Mouse (Mus musculus) ovary, postnatal 14 days (tissue): ENCODE data around the gene Plekha6.

Experiments
- DNase-seq: peaks from one replicate; pipeline ENCODE4 v3.0.0; 2022; ENCODE audit warnings: low spot score

The Plekha6 gene

GRCm38 (mm10) chr1:133163820-133164431, at the start of gene Plekha6:
Gene Plekha6, plus strand, starts transcription at chr1:133164210.
- no peak for DNase-seq

GRCm38 (mm10) chr1:133116108-133116507, 47.9 kb upstream of the Plekha6 start:
- no peak for DNase-seq

GRCm38 (mm10) chr1:133118127-133118526, 45.9 kb upstream of the Plekha6 start:
- DNase-seq, result no peak

- DNase-seq, result no peak
Observed at GRCm38 (mm10) chr1:133118844-133119243, 45.2 kb upstream of the Plekha6 start.

- no peak for DNase-seq
Observed at GRCm38 (mm10) chr1:133119931-133120712, 43.9 kb upstream of the Plekha6 start.

- no peak for DNase-seq
Observed at GRCm38 (mm10) chr1:133121246-133121645, 42.8 kb upstream of the Plekha6 start.

- DNase-seq, result no peak
Observed at GRCm38 (mm10) chr1:133124137-133124536, 39.9 kb upstream of the Plekha6 start.

- no peak for DNase-seq
Observed at GRCm38 (mm10) chr1:133125640-133126364, 38.2 kb upstream of the Plekha6 start.

GRCm38 (mm10) chr1:133126365-133126740, 37.7 kb upstream of the Plekha6 start:
- DNase-seq, result no peak

- DNase-seq, result no peak
Observed at GRCm38 (mm10) chr1:133127328-133127727, 36.7 kb upstream of the Plekha6 start.

GRCm38 (mm10) chr1:133129471-133130221, 34.4 kb upstream of the Plekha6 start:
- DNase-seq, result no peak

GRCm38 (mm10) chr1:133130638-133131560, 33.1 kb upstream of the Plekha6 start, which contains the start of gene Ppp1r15b:
Gene Ppp1r15b, plus strand, starts transcription at chr1:133131143.
- DNase-seq, result peak; percentile 92

- DNase-seq, result no peak
Observed at GRCm38 (mm10) chr1:133131561-133131905, 32.5 kb upstream of the Plekha6 start.

GRCm38 (mm10) chr1:133131936-133132335, 32.1 kb upstream of the Plekha6 start:
- DNase-seq, result no peak

GRCm38 (mm10) chr1:133132388-133133326, 31.4 kb upstream of the Plekha6 start:
- DNase-seq, result no peak

- DNase-seq, result no peak
Observed at GRCm38 (mm10) chr1:133133425-133133824, 30.6 kb upstream of the Plekha6 start.

GRCm38 (mm10) chr1:133134071-133134470, 29.9 kb upstream of the Plekha6 start:
- no peak for DNase-seq

GRCm38 (mm10) chr1:133134881-133135280, 29.1 kb upstream of the Plekha6 start:
- DNase-seq, result no peak

GRCm38 (mm10) chr1:133135808-133136207, 28.2 kb upstream of the Plekha6 start:
- no peak for DNase-seq

GRCm38 (mm10) chr1:133138401-133138800, 25.6 kb upstream of the Plekha6 start:
- no peak for DNase-seq
